Mouse (Mus musculus): Measurements from ENCODE around the gene Ccnf.

The Ccnf gene

GRCm38 (mm10) chr17:24251320-24252069 is at the start of gene Ccnf:
Gene Ccnf (minus strand): TSS chr17:24251484.
- in situ Hi-C loops (cut with MboI, MseI), result no loop called here

- in situ Hi-C loops (cut with MboI, MseI), result no loop called here
Measured at GRCm38 (mm10) chr17:24300651-24301050, 49.4 kb upstream of the Ccnf start.

DNA sequence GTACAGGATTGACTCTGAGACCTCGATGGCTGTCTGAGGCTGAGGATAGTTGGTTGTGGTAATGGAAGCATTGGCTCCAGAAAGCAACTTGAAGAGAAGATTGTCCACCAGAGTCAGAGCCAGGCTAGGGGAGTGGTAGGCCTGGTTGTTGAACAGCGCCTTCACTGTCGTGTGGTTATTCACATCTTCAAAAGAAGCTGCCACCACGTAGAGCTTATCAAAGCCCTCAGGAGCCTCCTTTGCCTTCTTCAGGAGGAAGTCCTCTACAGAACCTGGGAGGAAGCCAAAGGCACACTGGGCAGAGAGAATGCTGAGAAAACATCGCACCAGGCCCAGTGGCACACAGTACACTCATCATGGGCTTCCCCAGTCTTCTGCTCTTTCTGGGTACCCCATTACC is 38.1 kb upstream of the Ccnf start:
- in situ Hi-C loops (cut with MboI, MseI), result no loop called here

- in situ Hi-C loops (cut with MboI, MseI), result no loop called here
Measured at GRCm38 (mm10) chr17:24288477-24288876, 37.2 kb upstream of the Ccnf start.

DNA sequence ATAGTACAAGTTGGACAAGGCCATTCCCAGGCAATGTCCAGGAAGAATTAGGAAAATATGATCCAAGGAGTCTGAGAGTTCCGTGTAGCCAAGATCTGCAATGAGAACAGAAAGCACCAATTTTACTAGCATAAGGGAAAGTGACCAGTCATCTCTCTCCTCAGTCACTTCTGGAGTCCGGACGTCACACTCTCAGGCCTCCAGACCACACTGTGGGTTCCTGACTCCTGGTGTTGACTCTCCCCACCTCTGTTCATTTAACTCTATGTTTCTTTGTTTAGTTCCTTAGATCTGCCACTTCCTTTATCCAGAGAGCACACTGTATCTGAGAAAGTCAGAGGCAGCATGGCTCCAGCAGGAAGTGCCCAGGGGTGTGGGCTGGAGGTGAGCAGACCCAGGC is 34.4 kb upstream of the Ccnf start:
- in situ Hi-C loops (cut with MboI, MseI), result no loop called here

DNA sequence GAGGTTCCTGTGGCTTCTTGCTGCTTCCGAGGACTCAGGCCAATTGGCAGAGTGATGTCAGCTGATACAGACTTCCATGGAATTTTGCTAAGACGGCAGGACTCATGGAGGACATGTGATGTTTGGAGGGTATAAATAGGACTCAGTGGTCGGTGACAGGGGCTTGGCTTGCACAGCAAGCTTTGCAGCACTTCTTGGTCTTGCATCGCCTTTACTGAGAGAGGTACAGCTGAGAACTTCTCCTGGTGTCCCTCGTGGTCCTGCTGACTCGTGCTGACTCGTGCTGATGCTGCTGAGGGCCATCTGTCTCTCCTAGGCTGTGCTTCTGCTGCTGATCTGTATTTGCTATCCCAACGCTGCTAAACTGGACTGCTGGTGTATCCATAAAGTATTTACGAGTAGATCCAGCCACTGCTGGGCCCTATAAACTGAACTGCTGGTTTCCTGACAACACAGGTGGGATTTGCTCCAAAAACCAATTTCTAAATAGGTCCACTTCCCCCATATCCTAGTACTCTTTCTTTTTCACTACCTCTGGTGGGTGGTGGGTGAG is 32.1 kb upstream of the Ccnf start:
- in situ Hi-C loops (cut with MboI, MseI), result no loop called here

DNA sequence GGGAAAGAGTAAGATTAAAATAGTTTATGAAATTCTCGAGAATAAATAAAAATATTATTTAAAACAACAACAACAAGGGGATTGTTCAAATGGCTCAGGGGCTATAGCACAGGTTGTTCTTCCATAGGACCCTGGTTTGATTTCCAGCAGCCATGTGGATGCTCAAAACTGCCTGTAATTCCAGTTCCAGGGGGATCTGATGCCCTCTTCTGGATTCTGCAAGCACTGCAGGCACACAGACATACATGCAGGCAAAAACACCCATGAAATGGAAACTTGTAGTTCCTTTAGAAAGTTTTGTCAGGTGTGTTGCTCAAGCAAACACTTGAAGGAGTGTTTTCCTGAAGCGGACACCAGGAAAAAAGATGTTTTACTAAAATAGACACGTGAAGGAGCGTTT is 31.4 kb upstream of the Ccnf start:
- in situ Hi-C loops (cut with MboI, MseI), result no loop called here

GRCm38 (mm10) chr17:24279907-24280306 is 28.6 kb upstream of the Ccnf start:
- in situ Hi-C loops (cut with MboI, MseI), result no loop called here

DNA sequence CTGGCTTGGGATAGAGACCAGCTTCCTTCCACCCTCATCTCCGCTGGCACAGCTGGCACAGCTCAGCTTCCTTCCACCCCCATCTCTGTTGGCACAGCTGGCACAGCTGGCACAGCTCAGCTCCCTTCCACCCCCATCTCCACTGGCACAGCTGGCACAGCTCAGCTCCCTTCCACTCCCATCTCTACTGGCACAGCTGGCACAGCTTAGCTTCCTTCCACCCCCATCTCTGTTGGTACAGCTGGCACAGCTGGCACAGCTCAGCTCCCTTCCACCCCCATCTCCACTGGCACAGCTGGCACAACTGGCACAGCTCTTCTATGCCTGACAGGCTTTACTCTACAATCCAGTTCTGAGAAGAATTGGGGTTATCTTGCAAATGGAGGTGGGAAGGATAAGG is 15.8 kb upstream of the Ccnf start:
- in situ Hi-C loops (cut with MboI, MseI), result loop anchor here (5.0 kb wide), 1 partner anchor 60 kb away; no protein-coding TSS in a partner anchor

DNA sequence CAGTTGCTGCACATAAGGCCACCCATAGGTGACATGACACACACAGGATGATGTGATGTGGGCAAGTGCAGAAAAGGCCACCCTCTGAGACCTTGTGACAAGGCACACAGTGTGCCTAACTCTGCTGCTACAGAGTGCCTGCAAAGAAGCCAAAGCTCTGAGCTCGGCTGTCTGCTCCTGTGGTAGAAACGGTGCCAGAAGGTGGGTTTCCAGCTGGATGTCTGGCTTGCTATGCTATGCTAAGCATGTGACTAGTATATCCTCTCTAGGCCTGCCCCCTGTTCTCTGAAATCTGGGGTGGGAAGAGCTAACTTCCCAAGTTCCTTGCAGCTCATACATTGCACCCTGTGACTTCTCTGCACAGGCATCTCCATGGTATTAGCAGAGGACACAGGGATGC is 13.5 kb upstream of the Ccnf start:
- in situ Hi-C loops (cut with MboI, MseI), result loop anchor here (5.0 kb wide), 1 partner anchor 63 kb away; no protein-coding TSS in a partner anchor

- in situ Hi-C loops (cut with MboI, MseI), result no loop called here
Measured at GRCm38 (mm10) chr17:24260516-24260915, 9.2 kb upstream of the Ccnf start.

- in situ Hi-C loops (cut with MboI, MseI), result no loop called here
Measured at GRCm38 (mm10) chr17:24259702-24260101, 8.4 kb upstream of the Ccnf start.

DNA sequence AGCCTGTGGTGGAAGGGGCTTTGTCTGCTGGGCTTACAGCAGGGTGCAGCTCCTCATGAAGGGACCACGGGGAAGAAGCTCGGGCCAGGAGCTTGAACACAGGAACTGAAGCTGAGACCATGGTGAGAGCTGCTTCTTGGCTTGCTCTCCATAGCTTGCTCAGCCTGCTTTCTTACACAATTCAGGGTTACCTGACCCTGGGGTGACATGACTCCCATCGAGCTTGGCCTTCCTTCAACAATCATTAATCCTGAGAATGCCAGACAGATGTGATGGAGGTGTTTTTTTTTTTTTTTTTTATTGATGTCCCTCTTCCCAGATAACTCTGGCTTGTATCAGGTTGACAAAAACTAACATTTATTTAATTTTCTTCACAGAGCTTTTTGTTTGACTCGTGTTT is 7.7 kb upstream of the Ccnf start:
- in situ Hi-C loops (cut with MboI, MseI), result no loop called here

GRCm38 (mm10) chr17:24252329-24252728 is 1.0 kb upstream of the Ccnf start:
- in situ Hi-C loops (cut with MboI, MseI), result no loop called here

DNA sequence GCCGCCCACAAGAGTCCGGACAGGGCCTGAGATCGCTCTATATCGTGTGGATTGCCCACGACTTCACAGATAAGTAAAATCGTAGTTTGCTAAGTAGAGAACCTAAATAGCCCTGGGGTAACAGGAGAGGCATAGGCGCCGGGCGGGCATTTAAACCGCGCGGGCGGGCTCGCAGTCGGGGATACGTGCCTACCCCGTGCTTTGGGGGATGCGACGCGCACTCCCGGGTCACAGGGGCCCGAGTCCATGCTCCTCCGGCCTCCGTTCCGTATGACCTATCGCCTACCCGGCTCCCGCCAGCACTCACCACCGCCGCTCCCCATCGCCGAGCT is 330 bp downstream of the Ccnf start:
- in situ Hi-C loops (cut with MboI, MseI), result no loop called here

DNA sequence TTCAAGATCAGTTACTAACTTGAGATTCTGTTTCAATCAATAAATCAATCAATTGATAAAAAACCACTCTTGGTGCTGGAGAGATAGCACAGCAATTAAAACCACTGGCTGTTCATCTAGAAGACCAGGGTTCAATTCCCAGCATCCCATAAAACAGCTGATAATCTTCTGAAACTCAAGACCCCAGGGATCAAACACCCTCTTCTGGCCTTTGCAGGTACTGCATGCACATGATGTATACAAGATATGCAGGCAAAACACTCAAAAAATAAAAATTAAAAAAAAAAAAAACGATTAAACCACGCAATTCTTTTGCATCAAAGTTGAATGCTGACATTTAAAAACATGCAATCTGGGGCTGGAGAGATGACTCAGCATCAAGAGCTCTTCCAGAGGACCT is 2.6 kb downstream of the Ccnf start:
- in situ Hi-C loops (cut with MboI, MseI), result no loop called here

DNA sequence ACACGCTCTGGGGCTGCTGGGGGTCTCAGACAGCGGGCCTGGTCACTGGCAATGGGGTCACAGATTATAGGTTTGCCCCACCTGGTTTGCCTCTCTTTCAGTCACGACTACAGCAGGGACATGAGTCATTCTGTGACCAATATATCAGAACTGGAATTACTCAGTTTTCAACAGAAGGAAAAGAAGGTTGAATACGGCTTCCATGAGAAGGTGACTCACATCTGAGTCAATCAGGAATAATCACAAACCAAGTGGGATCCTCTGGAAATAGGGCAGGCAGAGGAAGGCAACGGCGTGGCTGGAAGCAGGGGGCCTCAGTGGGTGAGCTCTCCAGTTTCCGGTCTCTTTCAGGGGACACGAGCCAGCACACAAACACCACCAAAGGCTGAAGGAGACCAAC is 7.2 kb downstream of the Ccnf start:
- in situ Hi-C loops (cut with MboI, MseI), result no loop called here

- in situ Hi-C loops (cut with MboI, MseI), result no loop called here
Measured at GRCm38 (mm10) chr17:24243311-24243969, 7.8 kb downstream of the Ccnf start.

- in situ Hi-C loops (cut with MboI, MseI), result no loop called here
Measured at GRCm38 (mm10) chr17:24236921-24237320, 14.4 kb downstream of the Ccnf start.

GRCm38 (mm10) chr17:24236479-24236878 is 14.8 kb downstream of the Ccnf start:
- in situ Hi-C loops (cut with MboI, MseI), result no loop called here

- in situ Hi-C loops (cut with MboI, MseI), result loop anchor here (10.0 kb wide), 1 partner anchor 207 kb away; no protein-coding TSS in a partner anchor
Measured at GRCm38 (mm10) chr17:24227941-24228340, 23.3 kb downstream of the Ccnf start.

DNA sequence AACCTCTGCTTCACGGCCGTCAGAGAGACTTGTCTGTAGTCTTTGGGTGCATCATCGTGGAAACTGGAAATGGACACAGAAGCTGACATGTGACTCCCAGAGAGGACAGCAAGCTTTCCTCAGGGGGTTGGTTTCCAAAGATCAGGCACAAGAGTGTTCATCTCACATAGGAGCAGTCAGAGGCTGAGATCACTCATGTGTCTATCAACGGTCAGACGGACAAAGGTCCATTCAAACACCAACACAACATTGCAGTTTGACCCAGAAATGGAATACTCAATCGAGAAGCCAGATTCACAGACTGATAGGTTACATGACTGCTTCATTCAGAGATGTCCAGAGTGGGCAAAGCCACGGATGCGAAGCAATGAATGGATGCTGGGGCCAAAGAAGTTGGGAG is 24.6 kb downstream of the Ccnf start:
- in situ Hi-C loops (cut with MboI, MseI), result loop anchor here (10.0 kb wide), 1 partner anchor 208 kb away; no protein-coding TSS in a partner anchor

GRCm38 (mm10) chr17:24225851-24226250 is 25.4 kb downstream of the Ccnf start:
- in situ Hi-C loops (cut with MboI, MseI), result loop anchor here (10.0 kb wide), 1 partner anchor 209 kb away; no protein-coding TSS in a partner anchor
